Mouse (Mus musculus) urinary bladder, adult 18-20 months (tissue): ENCODE results near the gene Pnmal1.

Source experiments
- DNase-seq, 2 experiments: peaks; one replicate each; pipeline ENCODE4 v3.0.0; 2022; ENCODE audit warnings: low spot score in 2 of 2, mixed read lengths in 2 of 2

Pnmal1 gene

DNA sequence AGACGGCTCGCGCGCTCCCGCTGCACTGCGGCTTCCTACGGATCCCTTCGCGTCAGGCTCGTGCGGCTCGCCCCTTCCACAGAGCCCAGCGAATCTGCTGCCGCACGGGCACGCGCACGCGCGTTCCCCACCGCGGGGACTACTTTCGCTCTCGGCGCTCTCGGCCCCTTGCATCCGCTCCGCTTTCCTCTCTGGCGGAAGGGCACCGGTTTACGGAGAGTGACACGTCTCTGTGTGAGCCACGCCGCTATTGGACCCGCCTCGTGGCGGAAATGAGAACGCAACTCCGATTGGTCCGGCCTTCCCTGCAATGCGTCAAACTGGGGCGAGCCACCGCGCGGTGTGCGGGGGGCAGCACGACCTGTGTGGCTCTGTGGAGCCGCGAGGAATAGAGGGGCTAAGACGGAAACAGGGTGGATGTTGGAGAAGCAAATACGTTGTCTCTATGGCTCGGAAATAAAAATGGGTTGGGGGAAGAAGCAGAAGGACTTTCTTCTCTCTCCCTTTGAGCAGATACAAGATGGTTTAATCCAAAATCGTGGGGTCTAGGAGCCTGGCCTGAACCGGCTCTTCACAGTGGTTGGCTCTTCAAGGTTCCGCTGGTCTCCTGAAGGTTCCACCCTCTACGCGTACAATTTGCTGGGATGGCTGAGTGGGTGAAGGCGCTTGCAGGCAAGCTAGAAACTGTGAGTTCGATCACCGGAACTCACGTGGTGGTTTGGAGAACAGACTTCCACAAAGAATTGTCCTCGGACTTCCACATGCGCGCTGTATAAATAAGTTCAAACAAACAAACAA, 35.2 kb upstream of the Pnmal1 start, which contains the start of gene Calm3:
Calm3 (minus strand) TSS at position 78 of the 798 bp plus-strand sequence.
- DNase-seq = peak; percentile 99

DNA sequence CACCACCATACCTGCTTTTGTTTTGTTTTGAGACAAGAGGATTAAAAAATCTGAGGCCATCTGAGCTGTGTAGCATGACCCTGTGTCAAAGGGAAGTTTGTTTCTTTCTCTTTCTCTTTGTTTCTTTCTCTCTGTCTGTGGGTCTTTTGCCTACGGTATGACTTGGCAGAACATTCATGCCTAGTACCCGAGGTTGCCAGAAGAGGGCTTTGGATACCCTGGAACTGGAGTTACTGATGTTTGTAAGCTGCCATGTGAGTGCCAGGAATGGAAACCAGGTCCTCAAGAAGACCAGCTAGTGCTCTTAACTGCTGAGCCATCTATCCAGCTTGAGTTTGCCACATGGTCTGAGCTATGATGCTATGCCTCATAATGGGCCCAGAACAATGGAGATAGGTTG, 31.1 kb upstream of the Pnmal1 start:
- no peak for DNase-seq

DNA sequence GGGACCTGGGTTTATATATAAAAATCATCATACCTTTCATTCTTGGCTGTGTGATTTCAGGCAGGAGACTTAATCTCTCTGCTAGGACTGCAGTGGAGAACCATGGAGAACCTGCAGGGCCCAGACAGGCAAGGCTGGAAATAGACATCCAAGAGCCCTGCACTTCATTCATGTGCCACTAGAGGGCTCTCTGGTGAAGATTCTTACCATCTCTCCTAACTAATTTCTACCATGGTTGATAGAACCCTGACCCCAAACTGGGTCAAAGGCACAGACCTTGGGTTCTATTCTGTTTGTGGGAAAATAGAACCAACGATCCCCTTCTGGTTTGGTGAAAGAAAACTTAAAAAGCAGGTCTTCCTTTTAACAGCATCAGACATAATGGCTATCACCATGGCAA, 28.6 kb upstream of the Pnmal1 start:
- no peak for DNase-seq

DNA sequence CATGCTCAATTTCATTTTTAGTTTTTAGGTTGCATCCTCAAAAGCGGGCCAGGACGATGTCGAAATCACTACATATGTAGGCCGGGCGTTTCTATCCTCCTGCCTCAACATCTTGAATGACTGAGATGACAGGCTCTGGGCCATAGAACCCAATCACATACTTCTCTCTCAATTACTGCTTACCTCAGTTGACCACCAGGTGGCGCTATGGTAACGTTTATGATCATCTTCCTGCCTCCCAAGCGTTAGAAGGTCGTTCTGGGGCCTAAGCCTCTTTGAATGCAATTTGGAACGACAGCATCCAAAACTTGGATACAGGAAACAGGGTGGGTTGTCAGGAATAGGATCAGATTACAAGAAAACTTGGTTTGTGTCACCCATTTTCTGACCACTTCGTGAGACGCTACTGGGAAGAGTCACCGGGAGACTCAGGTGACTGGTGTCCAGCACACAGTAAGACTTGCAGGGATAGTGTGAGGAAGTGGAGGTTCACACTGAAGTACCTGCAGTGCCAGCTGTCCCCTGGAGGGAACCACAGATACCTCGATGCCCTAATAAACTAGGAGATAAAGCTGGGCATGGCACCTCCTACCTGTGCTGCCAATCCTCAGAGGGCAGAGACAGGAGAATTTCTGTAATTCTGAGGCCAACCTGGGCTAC, 27.4 kb upstream of the Pnmal1 start:
- peak in 1 of 2 experiments; percentile 63 for DNase-seq

DNA sequence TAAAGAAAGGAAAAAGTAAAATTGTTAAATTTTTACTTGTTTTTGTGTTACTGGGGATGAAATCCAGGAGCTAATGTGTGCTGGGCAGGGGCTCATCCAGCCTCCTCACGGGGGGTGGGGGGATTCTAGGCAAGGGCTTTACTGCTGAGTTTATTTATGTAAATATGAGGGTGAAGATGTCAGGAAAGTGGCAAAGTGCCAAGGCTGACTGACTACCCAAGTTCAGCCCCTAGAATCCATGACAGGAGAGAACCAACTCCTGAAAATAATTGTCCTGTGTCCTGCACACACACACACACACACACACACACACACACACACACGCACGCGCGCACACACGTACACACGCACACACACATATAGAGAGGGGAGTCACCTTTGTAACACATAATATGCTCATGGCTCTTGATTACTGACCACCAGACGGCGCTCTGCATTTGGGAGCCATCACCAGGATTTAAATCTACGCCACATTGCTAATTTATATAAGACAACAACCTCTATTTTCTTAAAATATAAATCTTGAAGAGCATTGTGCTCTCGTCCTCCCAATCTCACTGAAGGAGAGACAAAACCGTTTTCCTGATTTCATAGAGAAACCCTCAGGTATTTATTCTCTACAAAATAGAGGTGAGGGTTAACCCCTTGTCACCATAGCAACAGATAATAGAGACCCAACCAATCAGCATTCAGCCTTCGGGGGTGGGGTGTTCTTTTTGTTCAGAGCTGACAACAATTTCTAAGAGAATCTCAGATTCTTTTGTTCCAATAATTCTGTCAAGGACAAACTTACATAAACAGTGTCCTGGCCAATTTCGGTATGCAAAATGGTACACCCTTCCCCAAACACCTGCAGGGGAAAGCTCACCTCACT, 26.5 kb upstream of the Pnmal1 start:
- DNase-seq = no peak

DNA sequence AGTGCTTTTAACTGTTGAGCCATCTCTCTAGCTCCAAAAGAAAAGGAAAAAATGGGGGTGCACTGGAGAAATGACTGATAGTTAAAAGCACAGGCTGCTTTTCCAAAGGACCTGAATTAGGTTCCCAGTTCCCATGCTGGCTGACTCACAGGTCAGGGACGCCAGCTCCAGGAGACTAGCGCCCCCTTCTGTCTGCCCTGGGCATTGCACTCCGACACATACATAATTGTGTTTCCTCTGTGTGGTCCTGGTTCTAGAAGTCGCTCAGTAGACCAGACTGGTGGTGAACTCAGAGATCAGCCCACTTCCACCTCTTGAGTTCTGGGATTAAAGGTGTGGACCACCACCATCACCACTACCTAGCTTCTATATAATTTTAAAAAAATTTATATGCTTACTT, 22.2 kb upstream of the Pnmal1 start:
- DNase-seq = no peak

DNA sequence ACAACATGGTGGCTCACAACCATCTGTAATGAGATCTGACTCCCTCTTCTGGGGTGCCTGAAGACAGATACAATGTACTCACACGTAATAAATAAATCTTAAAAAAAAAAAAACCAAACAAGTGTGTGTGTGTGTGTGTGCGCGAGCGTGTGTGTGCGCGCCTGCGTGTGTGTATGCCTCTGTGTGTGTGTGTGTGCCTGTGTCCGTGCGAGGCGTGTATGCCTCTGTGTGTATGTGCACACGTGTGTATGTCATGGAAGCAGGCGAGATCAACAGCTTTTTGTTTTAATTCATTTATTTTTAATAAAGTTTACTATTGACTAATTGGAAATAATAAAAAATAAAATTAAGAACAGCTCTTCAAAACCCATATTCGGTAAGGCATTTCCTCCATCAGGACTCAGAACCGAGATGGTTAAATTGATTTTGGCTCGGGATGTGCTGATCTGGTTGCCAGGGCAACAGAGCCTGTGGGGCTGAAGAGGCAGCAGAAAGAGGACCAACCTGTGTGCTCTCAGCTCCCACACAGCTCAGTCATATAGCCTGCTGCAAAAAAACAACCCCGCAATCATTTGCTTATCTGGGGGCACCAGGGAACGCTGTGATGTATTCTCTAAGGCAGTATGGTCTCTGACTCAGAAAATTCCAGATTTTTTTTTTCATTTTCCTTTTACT, 21.2 kb upstream of the Pnmal1 start:
- no peak for DNase-seq

DNA sequence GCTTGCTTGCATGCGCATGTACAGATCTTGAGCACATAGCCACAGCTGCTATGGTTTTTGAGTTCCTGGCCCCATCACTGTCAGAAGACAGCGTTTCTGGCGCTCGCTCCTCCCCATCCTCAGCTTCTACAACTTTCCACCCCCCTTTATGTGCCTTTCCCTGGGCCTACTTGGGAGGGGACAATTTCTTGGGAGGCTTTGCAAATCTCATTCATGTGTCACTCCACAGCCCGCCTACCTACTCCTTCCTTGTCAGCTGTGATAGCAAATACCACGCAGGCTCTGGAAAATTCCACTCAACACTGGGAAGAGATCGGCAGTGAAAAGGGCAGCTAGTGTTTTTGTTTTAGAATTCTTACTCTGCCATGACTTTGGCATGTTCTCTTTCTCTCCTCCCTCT, 19.2 kb upstream of the Pnmal1 start:
- DNase-seq = no peak

DNA sequence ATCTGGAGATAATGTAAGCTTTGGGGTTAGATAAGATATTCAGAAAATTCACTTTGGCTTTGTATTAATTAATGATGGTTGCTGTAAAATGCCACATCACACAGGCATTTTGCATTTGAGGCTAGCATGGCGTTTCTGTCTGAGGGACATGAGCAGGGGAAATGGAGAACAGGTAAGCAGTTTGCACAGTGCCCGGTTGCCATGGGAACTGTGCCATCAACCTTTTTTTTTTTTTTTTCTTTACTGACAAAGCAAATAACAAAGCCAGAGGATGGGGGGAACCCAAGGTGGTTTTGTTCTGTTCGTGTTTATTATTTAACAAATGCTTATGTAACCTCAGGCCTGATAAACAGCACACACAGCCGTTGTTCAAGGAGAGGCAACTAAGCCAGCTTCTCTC, 16.6 kb upstream of the Pnmal1 start:
- no peak for DNase-seq

DNA sequence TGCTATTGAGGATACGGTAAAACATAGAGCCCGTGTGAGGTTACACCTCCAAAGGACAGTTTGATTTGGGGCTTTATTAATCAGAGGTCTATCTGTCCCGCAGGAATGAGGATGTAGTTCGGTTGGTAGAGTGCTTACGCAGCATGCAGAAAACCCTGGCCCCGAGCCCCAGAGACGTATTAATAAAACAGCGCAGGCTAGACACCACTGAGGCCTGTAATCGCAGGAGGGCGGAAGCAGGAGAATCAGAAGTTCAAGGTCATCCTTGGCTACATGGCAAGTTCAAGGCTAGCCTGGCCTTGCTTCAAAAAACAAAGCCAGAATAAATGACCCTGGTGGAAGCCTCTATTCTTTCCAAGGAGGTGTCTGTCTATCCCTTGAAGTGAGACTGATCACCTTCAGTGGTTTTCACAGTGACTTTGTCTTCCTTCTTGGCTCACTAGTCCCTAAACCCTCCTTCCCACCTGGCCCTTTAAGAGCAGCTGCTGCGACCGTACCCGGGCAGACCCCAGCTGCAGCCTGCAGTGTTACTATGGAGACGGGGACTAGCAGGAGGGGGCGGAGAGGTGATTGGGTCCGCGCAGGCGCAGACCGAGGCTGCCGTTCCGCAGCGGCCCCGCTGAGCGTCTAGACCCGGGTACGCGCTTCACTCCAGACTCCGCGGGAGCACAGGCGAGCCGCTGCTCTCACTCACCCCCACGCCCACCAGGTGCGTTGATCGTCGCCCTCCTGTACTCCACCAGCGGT, 15.2 kb upstream of the Pnmal1 start, which contains the start of gene Pnmal2:
Pnmal2 (plus strand) TSS at position 622 of the 747 bp plus-strand sequence.
- peak in 1 of 2 experiments; percentile 34 for DNase-seq

DNA sequence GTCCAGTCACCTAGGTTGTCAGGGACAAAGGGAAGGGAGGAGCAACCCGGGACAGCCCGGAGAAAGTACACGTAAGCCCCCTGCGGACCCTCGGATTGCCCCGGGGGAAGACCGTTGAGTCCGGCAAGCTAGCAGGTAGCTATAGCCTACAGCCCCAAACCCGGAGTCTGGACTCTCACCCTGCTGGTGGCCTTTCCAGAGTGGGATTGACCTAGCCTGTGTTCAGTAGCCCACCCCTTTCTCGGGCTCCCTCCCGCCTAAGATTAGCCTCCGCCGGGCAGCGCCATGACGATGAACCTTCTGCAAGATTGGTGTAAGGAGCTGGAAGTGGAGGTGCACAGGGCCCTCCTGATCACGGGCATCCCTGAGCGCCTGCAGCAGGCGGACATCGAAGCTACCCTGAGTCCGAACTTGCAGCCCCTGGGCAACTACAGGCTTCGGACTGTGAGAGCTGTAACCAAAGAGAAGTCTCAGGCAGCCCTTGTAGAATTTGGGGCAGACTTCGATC, 14.6 kb upstream of the Pnmal1 start:
- no peak for DNase-seq

DNA sequence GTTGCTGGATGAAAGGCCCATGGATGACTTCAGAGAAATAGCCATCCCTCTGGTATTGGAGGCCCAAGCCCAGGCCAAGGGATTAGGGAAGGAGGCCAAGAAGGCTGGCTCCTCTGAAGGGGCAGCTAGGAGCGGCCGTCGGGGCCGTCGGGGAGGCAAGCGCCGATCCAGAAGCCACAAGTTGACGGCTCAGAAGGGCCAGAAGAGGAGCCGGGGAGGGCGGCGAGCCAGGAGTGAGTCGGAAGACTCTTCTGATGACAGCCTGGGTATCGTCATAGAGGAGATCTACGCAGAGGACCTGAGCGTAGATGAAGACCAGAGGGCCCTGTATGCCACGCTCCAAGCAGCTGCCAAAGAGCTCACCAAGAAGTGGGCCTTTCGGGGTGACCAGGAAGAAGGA, 14.1 kb upstream of the Pnmal1 start:
- no peak for DNase-seq

DNA sequence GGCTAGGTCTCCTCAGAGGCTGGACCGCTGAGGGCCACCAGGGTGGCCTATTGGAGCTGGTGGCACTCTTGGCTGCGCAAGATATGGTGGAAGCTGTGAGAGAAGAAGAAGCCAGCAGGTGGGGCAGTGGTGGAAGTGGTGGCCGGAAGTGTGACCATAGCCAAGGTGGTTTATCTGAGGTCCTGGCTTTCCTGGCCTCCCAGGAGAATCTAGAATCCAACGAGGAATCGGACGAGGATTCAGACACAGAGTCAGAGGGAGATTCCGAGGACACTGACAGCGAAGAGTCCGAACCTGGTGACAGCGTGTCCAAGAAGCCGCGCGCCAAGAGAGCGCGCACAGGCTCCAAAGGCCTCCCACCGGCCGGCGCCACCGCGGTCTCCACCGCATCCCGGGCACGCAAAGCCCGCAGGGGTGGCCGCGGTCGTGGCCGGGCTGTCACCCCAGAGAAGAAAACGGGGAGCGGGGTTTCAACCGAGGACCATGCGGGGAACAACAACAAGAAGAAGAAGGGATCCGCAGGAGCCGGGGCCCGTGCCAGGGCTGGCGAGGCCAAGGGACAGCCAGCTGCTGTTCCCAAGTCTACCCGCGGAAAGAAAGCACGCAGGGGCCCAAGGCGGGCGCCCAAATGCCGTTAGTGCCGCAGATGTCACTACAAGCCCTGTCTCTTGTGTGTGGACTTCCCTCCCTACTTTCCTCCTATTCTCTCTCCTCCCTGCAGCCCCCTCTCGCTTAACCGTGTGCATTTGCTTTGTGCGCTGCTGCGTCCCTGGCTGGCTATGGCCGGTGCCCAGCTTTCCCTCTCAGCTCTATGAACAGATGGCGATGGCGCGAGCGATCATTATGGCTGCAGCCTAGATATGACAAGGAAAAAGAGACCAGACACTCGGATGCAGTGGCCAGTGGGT, 12.8 kb upstream of the Pnmal1 start:
- no peak for DNase-seq

DNA sequence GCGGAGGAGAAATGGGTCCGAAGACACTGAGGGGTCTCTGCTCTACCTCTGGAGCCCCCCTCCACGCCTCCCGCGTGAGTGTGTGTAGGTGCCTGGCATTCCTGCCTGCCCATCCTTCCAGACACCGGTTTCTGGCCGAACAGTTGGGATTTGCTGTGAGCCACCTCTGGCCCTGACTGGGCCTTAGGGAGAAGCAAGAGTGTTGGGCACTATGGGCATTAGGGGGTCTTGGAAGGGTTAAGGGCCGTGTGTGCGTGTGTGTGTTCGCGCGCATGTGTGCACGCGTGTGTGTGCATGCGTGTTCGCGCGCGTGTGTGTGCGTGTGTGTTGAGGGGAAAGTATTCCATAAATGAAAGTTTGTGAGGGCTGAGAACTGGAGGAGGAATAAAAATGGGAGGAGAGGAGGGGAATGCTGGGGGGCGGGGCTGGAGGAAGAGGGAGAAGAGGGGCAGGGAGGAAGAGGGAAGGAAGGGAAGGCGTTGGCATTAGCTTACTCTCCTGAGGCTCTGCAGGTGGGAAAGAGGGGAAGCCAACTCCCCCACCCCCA, 12.1 kb upstream of the Pnmal1 start:
- no peak for DNase-seq

DNA sequence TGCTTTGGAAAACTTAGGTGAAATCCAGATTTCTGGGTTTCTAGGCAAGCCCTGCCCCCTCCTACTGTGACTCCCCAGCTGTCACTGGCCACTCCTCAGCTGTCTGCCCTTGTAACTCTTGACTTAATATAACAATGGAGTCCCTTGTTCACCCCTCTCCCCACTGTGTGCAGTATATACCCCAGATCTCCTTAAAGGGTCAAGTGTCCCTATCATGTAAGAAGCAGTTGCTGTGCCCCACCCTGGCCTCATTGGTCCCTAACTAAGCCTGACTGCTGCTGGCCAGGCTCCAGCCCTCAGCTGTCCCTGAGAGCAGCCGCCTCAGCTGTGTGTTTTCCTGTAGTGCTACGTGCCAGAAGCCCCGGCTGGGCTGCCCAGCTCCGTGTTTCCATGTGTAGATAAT, 11.5 kb upstream of the Pnmal1 start:
- no peak for DNase-seq

DNA sequence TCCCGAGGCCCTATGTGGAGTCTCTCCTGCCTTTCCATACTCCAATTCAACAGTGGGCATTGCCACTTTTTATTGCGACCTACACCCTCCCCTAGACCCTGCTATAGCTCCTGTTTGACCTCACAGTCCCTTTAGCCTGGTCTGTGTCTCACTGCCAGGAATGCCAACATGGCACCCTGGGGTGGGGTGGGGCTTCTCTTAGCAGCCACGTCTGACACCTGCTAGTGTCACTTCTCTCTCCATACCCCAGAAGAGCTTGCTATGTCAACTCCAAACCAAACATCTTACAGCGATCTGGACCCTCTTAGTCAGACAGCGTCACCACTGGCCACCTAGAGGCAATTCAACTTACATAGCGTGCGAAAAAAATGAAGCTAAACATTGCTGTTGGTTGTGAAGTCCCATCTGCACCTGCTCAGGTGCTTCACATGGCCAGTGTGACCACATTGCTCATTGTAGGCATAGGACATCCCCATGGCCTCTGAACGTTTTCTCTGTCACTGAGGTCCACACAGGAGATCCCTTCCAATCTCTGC, 10.5 kb upstream of the Pnmal1 start:
- DNase-seq = no peak

DNA sequence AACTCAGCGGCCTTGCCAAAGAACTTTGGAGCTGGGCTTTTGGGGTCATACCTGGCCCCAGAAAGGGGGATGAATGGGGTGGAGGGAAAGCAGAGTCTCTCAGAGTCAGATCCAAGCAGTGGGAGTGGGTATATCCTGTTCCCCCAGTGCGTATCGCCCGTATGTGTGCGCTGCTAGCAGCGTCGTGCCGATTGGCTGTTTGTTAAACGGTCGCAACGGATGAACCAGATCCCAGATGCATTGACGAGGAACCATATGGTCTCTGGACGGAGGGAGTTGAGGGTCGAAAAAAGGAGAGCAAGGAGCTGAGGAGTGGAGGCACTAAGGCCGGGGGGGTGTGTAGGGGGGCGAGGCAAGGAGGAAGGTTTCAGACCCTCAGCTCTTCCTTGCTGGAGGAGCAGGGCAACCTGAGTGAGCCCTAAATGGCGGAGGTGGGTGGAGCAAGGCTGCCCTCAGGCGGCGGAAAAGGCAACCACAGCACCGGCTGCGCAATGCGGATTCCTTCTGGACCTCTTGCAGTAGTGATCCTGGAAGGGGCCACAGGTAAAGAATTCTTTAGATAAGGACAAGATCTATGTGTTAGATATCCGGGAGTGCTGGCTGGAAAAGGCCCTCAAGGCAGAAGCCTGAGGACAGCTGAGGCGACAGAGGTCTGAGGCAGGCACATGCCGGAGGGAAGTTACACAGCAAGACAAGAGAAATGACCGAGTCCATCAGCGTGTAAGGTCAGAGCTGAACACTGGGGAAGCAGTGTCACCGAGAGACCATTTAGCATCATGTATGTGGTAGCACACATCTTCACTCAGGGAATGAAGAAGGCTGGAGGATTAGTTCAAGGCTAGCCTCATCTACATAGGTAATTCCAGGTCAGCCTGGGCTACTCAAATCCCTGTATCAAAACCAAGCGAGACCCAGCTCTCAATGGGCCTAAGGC, 9.3 kb upstream of the Pnmal1 start:
- peak; percentile 51 to 67 for DNase-seq
